Mouse (Mus musculus): ENCODE measurements around the gene Eml4. TPM values are rescaled to one million over a fixed set of nuclear protein-coding genes. Genes with fewer than 3 reads are reported as not detected.

Eml4 gene
- total RNA-seq, 2 experiments from 2014 or later: 23.3 to 26.1 TPM

GRCm38 (mm10) chr17:83498889-83499288 is 148.2 kb downstream of the Eml4 start:
- H3K4me3 ChIP-seq: no peak overlapping the region
- DNase-seq (ENCODE audit: low spot score in 2 of 2): no peak
- no peak overlapping the region for H3K27ac ChIP-seq
- no peak for TF ChIP-seq CTCF (conservative IDR thresholded peaks at IDR 0.05)

GRCm38 (mm10) chr17:83499692-83500091 is 149.0 kb downstream of the Eml4 start:
- Histone ChIP-seq H3K27ac (no peak overlapping the region), H3K4me3 (no peak overlapping the region)
- no peak for TF ChIP-seq CTCF (conservative IDR thresholded peaks at IDR 0.05)
- DNase-seq (ENCODE audit: low spot score in 2 of 2): no peak

- no peak overlapping the region for H3K27ac ChIP-seq
- no peak overlapping the region for H3K4me3 ChIP-seq
- no peak for DNase-seq (ENCODE audit: low spot score in 2 of 2)
- TF ChIP-seq CTCF (conservative IDR thresholded peaks at IDR 0.05): no peak
These were observed 153.0 kb downstream of the Eml4 start for GRCm38 (mm10) chr17:83503693-83504092.

- TF ChIP-seq CTCF (conservative IDR thresholded peaks at IDR 0.05): no peak
- no peak overlapping the region for H3K27ac ChIP-seq
- H3K4me3 ChIP-seq: peak overlapping the region; percentile 95
- no peak for DNase-seq (ENCODE audit: low spot score in 2 of 2)
These were observed 161.4 kb downstream of the Eml4 start for GRCm38 (mm10) chr17:83512130-83512529.

GRCm38 (mm10) chr17:83513655-83514212 is 163.0 kb downstream of the Eml4 start:
- peak overlapping the region; percentile 99 for H3K27ac ChIP-seq
- H3K4me3 ChIP-seq: peak overlapping the region; percentile 95
- TF ChIP-seq CTCF (conservative IDR thresholded peaks at IDR 0.05): no peak
- peak in 1 of 2 experiments; percentile 28 for DNase-seq (ENCODE audit: low spot score in 2 of 2)

GRCm38 (mm10) chr17:83514213-83514701 is 163.5 kb downstream of the Eml4 start:
- peak overlapping the region; percentile 95 for H3K4me3 ChIP-seq
- TF ChIP-seq CTCF (conservative IDR thresholded peaks at IDR 0.05): peak; percentile 38
- peak; percentile 86 to 90 for DNase-seq (ENCODE audit: low spot score in 2 of 2)
- H3K27ac ChIP-seq: peak overlapping the region; percentile 99

GRCm38 (mm10) chr17:83517280-83518015 is 166.7 kb downstream of the Eml4 start, which contains the start of gene Cox7a2l:
TSS of gene Cox7a2l (minus strand) at chr17:83517330.
- no peak for TF ChIP-seq CTCF (conservative IDR thresholded peaks at IDR 0.05)

GRCm38 (mm10) chr17:83521881-83522280 is 171.2 kb downstream of the Eml4 start:
- no peak overlapping the region for H3K4me3 ChIP-seq
- no peak overlapping the region for H3K27ac ChIP-seq
- no peak for DNase-seq (ENCODE audit: low spot score in 2 of 2)
- TF ChIP-seq CTCF (conservative IDR thresholded peaks at IDR 0.05): no peak

More at GRCm38 (mm10) chr17:83517280-83518015, 166.7 kb downstream of the Eml4 start, which contains the start of gene Cox7a2l:
- no peak within 1 kb of the TSS for H3K4me3 ChIP-seq
- DNase-seq (ENCODE audit: low spot score in 2 of 2): peak; percentile 38 to 76
- H3K27ac ChIP-seq: peak within 1 kb of the TSS; percentile 86

GRCm38 (mm10) chr17:83522590-83523379 is 172.1 kb downstream of the Eml4 start:
- Histone ChIP-seq H3K4me3 (no peak overlapping the region), H3K27ac (no peak overlapping the region; the same call in 1 of the 2 replicates)
- TF ChIP-seq CTCF (conservative IDR thresholded peaks at IDR 0.05): no peak
- DNase-seq (ENCODE audit: low spot score in 2 of 2): no peak

- TF ChIP-seq CTCF (conservative IDR thresholded peaks at IDR 0.05): no peak
- peak in 1 of 2 experiments; percentile 39 for DNase-seq (ENCODE audit: low spot score in 2 of 2)
- Histone ChIP-seq H3K27ac (peak overlapping the region; percentile 83), H3K4me3 (no peak overlapping the region)
These were observed 174.0 kb downstream of the Eml4 start for GRCm38 (mm10) chr17:83524753-83525152.

GRCm38 (mm10) chr17:83525596-83525995 is 174.9 kb downstream of the Eml4 start:
- no peak for DNase-seq (ENCODE audit: low spot score in 2 of 2)
- no peak for TF ChIP-seq CTCF (conservative IDR thresholded peaks at IDR 0.05)
- Histone ChIP-seq H3K27ac (peak overlapping the region; percentile 83), H3K4me3 (no peak overlapping the region)

GRCm38 (mm10) chr17:83526091-83526561 is 175.4 kb downstream of the Eml4 start:
- peak overlapping the region; percentile 83 for H3K27ac ChIP-seq
- no peak overlapping the region for H3K4me3 ChIP-seq
- DNase-seq (ENCODE audit: low spot score in 2 of 2): no peak
- TF ChIP-seq CTCF (conservative IDR thresholded peaks at IDR 0.05): no peak
